Mouse (Mus musculus): ENCODE results near the gene Lgals1. TPM values are rescaled to one million over a fixed set of nuclear protein-coding genes. Genes with fewer than 3 reads are reported as not detected.

Gene Lgals1
- total and polyA plus RNA-seq, 3 experiments, result 637 to 805 (median 735) TPM

GRCm38 (mm10) chr15:78880432-78880831 lies 46.1 kb upstream of the Lgals1 start:
- dilution Hi-C loops (cut with MboI; ENCODE audit: extremely low pct_ligation_motif_present, extremely low pct_unique_long_range_greater_than_20kb, low sequenced_read_pairs), result no loop called here
- peaks cover 4% of the 10 kb centered on the region for H3K27me3 ChIP-seq (replicated peaks)
- 0 out of 2 replicates have a peak, but pooled peaks cover 4% of the 10 kb centered on the region for H3K79me2 ChIP-seq (replicated peaks; ENCODE audit: control insufficient read depth, extremely low read depth, insufficient read depth, poor library complexity, severe bottlenecking)
- H3K4me3 ChIP-seq (replicated peaks in 1 of 3; ENCODE audit: low read depth in 2 of 3, low read length in 2 of 3, poor library complexity in 1 of 3), result no peak overlapping the region
- no peak overlapping the region for H3K9ac ChIP-seq (ENCODE audit: insufficient read depth, low read depth)
- no peak for DNase-seq (ENCODE audit: extremely low read depth)
- H3K9me3 ChIP-seq (replicated peaks; ENCODE audit: low read length), result no peaks in the 10 kb centered on the region
- TF ChIP-seq USF2 (conservative IDR thresholded peaks at IDR 0.05; ENCODE audit: low read depth, low read length) (no peak), TBP (conservative IDR thresholded peaks at IDR 0.05; ENCODE audit: low read depth, low read length) (no peak), MAZ (IDR thresholded peaks at IDR 0.05; ENCODE audit: low read depth, low read length) (no peak), CTCF (conservative IDR thresholded peaks at IDR 0.05 in 1 of 2, IDR thresholded peaks at IDR 0.05 in 1 of 2; ENCODE audit: low read depth in 2 of 2, low read length in 2 of 2) (no peak), ETS1 (conservative IDR thresholded peaks at IDR 0.05; ENCODE audit: low read depth, low read length) (no peak), UBTF (IDR thresholded peaks at IDR 0.05; ENCODE audit: low read depth, low read length) (no peak), IRF4 (IDR thresholded peaks at IDR 0.05; ENCODE audit: low read depth, low read length) (no peak), USF1 (IDR thresholded peaks at IDR 0.05; ENCODE audit: low read depth, low read length) (no peak), MYC (IDR thresholded peaks at IDR 0.05; ENCODE audit: low read depth, low read length) (no peak), RAD21 (IDR thresholded peaks at IDR 0.05; ENCODE audit: low read depth, low read length) (no peak), JUND (conservative IDR thresholded peaks at IDR 0.05; ENCODE audit: low read depth, low read length) (no peak), ZNF384 (IDR thresholded peaks at IDR 0.05; ENCODE audit: low read depth, low read length) (no peak), SMC3 (IDR thresholded peaks at IDR 0.05; ENCODE audit: low read depth, low read length) (no peak), CHD1 (IDR thresholded peaks at IDR 0.05; ENCODE audit: low read depth, low read length) (no peak), MAFK (IDR thresholded peaks at IDR 0.05; ENCODE audit: insufficient replicate concordance, low read length) (no peak), NRF1 (IDR thresholded peaks at IDR 0.05; ENCODE audit: low read depth, low read length) (no peak), PAX5 (IDR thresholded peaks at IDR 0.05; ENCODE audit: low read length) (no peak), E2F4 (IDR thresholded peaks at IDR 0.05; ENCODE audit: insufficient replicate concordance, low read depth, low read length) (no peak), SIN3A (IDR thresholded peaks at IDR 0.05; ENCODE audit: low read length) (no peak)
- in situ Hi-C loops (cut with MboI; ENCODE audit: low pct_ligation_motif_present, low pct_unique_long_range_greater_than_20kb, low sequenced_read_pairs), result no loop called here
- no peak overlapping the region for H3K4me2 ChIP-seq (ENCODE audit: insufficient read depth, low read depth, poor library complexity, severe bottlenecking)
- peaks cover 46 to 61% of the 10 kb centered on the region in 2 experiments for H3K36me3 ChIP-seq (replicated peaks in 1 of 2; ENCODE audit: control insufficient read depth in 1 of 2, insufficient read depth in 1 of 2, low read length in 1 of 2)
- peaks cover 0 to 28% of the 10 kb centered on the region in 2 experiments; a peak in 2 of 4 replicates for H3K4me1 ChIP-seq (ENCODE audit: control insufficient read depth in 1 of 2, insufficient read depth in 2 of 2)
- H3K27ac ChIP-seq (ENCODE audit: insufficient read depth, low read depth), result no peak overlapping the region

- dilution Hi-C loops (cut with MboI; ENCODE audit: extremely low pct_ligation_motif_present, extremely low pct_unique_long_range_greater_than_20kb, low sequenced_read_pairs), result no loop called here
- in situ Hi-C loops (cut with MboI; ENCODE audit: low pct_ligation_motif_present, low pct_unique_long_range_greater_than_20kb, low sequenced_read_pairs), result no loop called here
- TF ChIP-seq ETS1 (conservative IDR thresholded peaks at IDR 0.05; ENCODE audit: low read depth, low read length) (no peak), RAD21 (IDR thresholded peaks at IDR 0.05; ENCODE audit: low read depth, low read length) (peak; percentile 32), MXI1 (IDR thresholded peaks at IDR 0.05; ENCODE audit: low read depth, low read length) (no peak), CTCF (conservative IDR thresholded peaks at IDR 0.05 in 1 of 2, IDR thresholded peaks at IDR 0.05 in 1 of 2; ENCODE audit: low read depth in 2 of 2, low read length in 2 of 2) (peak in 1 of 2 experiments; percentile 48; a peak in 2 of 4 replicates), MAX (IDR thresholded peaks at IDR 0.05; ENCODE audit: low read length) (no peak), HCFC1 (IDR thresholded peaks at IDR 0.05; ENCODE audit: low read depth, low read length) (no peak)
Observed at GRCm38 (mm10) chr15:78881828-78882227, 44.7 kb upstream of the Lgals1 start.

More at GRCm38 (mm10) chr15:78881828-78882227, 44.7 kb upstream of the Lgals1 start:
- no peak overlapping the region for H3K9ac ChIP-seq (ENCODE audit: insufficient read depth, low read depth)
- H3K79me2 ChIP-seq (replicated peaks; ENCODE audit: control insufficient read depth, extremely low read depth, insufficient read depth, poor library complexity, severe bottlenecking), result 0 out of 2 replicates have a peak, but pooled peaks cover 4% of the 10 kb centered on the region
- H3K27ac ChIP-seq (ENCODE audit: insufficient read depth, low read depth), result no peak overlapping the region
- H3K36me3 ChIP-seq (replicated peaks in 1 of 2; ENCODE audit: control insufficient read depth in 1 of 2, insufficient read depth in 1 of 2, low read length in 1 of 2), result peaks cover 51 to 74% of the 10 kb centered on the region in 2 experiments
- H3K4me2 ChIP-seq (ENCODE audit: insufficient read depth, low read depth, poor library complexity, severe bottlenecking), result no peak overlapping the region
- DNase-seq (ENCODE audit: extremely low read depth), result no peak
- peaks cover 0 to 21% of the 10 kb centered on the region in 2 experiments; a peak in 2 of 4 replicates for H3K4me1 ChIP-seq (ENCODE audit: control insufficient read depth in 1 of 2, insufficient read depth in 2 of 2)
- no peaks in the 10 kb centered on the region for H3K27me3 ChIP-seq (replicated peaks)
- no peaks in the 10 kb centered on the region for H3K9me3 ChIP-seq (replicated peaks; ENCODE audit: low read length)
- no peak overlapping the region for H3K4me3 ChIP-seq (replicated peaks in 1 of 3; ENCODE audit: low read depth in 2 of 3, low read length in 2 of 3, poor library complexity in 1 of 3)

Data from CH12.LX (cell line).